Mouse (Mus musculus) heart, embryonic 15.5 days (tissue): ENCODE data around the gene Fez2. TPM values are rescaled to one million over a fixed set of nuclear protein-coding genes. Genes with fewer than 3 reads are reported as not detected.
A peak's percentile ranks its signal among the peaks of the same experiment; 100 is the strongest.

Source experiments
- ATAC-seq: fragments of 200-750 bp; cut with Nextera tagmentation; replicated peaks from 2 replicates; pipeline ENCODE4 v1.8.0; 2017; ENCODE audit warnings: low read depth, moderate TSS enrichment; ENCODE audit not compliant: insufficient number of reproducible peaks, insufficient read depth, low FRiP score
- H3K27ac ChIP-seq: fragments of 300-500 bp; sonication (generic); 2 replicates; pipeline ENCODE4 v1.5.1; 2015; ENCODE audit warnings: mild to moderate bottlenecking, inconsistent platforms
- H3K27me3 ChIP-seq: fragments of 300-500 bp; sonication (generic); 2 replicates; pipeline ENCODE4 v1.6.1; 2015; ENCODE audit warnings: inconsistent platforms
- H3K36me3 ChIP-seq: fragments of 300-500 bp; sonication (generic); 2 replicates; pipeline ENCODE4 v1.6.1; 2015; ENCODE audit warnings: mild to moderate bottlenecking, inconsistent platforms
- H3K4me1 ChIP-seq: fragments of 300-500 bp; sonication (generic); replicated peaks from 2 replicates; pipeline ENCODE4 v1.6.1; 2015; ENCODE audit warnings: inconsistent platforms
- H3K4me2 ChIP-seq: fragments of 300-500 bp; sonication (generic); 2 replicates; pipeline ENCODE4 v1.6.1; 2015; ENCODE audit warnings: inconsistent platforms, mild to moderate bottlenecking, moderate library complexity
- H3K4me3 ChIP-seq: fragments of 300-500 bp; sonication (generic); 2 replicates; pipeline ENCODE4 v1.5.1; 2015; ENCODE audit warnings: mild to moderate bottlenecking, inconsistent platforms
- H3K9ac ChIP-seq: fragments of 300-500 bp; sonication (generic); 2 replicates; pipeline ENCODE4 v1.6.1; 2015; ENCODE audit warnings: mild to moderate bottlenecking, inconsistent platforms
- H3K9me3 ChIP-seq: fragments of 300-500 bp; sonication (generic); replicated peaks from 2 replicates; pipeline ENCODE4 v1.6.1; 2016; ENCODE audit warnings: inconsistent platforms
- WGBS: fragments of 180-500 bp; shearing (Covaris S2); methylation state at CpG from one replicate; pipeline ENCODE4 v1.1.7; 2015; ENCODE audit warnings: mixed read lengths; 5-methylcytosine and 5-hydroxymethylcytosine counted together
- polyA plus RNA-seq: library from polyadenylated mRNA; unstranded; fragments of >200 nt; fragmentation: Nextera tagmentation; extraction: Ambion mirVana; gene quantifications from 2 replicates; pipeline ENCODE4 v1.2.1, GENCODE M21; 2015

Fez2 gene
- polyA plus RNA-seq, 1 experiment from 2014 or later: 51.4 TPM

DNA sequence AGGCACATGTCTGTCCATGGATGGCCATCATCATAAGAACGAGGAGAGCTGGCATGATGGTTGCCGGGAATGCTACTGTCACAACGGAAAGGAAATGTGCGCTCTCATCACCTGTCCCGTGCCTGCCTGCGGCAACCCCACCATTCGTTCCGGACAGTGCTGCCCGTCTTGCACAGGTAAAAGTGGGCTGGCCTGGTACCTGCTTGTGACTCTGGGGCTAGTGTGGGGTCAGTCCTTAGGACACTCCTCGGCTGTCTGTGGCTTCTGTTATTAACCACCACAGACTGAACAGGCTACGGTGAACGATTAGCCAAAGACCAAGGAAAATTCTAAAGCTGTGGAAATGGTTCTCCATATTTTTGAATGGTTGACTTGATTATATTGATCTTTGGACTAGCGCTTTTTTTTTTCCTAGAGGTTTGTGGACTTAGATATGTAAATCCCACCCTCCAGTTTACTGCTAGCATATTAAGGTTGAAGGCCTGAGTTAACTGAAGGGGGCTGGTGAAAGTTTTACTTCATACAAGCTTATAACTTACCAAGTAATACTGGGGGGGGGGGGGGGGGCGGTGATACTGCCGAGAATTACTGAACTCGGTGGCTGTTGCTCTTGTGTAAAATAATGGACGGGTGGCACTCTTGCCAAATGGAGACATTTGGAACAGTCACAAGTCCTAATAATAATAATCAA, 70.7 kb downstream of the Fez2 start:
- 92% methylated on average over 17 of the region's 17 CpGs for WGBS
- Histone ChIP-seq H3K4me1 (peaks cover 13% of the 10 kb centered on the region), H3K4me3 (no peak overlapping the region), H3K27ac (no peak overlapping the region), H3K27me3 (no peaks in the 10 kb centered on the region), H3K9me3 (no peaks in the 10 kb centered on the region), H3K36me3 (no peaks in the 10 kb centered on the region), H3K9ac (no peak overlapping the region), H3K4me2 (no peak overlapping the region)
- no peak for ATAC-seq

DNA sequence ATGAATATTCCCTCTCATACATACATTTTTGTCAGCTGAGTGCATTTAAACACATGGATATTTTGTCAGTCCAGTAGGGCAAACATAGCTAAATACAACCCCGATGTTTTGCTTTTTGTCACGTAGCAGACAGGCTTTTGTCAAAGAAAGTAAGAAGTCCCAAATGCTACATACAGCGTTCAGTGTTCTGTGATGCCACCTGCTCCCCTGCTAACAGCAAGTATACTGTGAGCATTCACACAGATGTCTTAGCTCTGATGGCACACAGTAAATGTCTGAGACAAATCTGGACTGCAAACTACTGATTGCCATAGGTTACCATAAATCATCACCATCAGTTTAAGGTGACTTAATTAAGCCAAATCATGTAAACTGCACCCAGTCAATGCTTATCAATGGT, 74.3 kb downstream of the Fez2 start:
- no peaks in the 10 kb centered on the region for H3K9me3 ChIP-seq
- ATAC-seq: no peak
- H3K4me2 ChIP-seq: no peak overlapping the region
- H3K27ac ChIP-seq: no peak overlapping the region
- no peaks in the 10 kb centered on the region for H3K36me3 ChIP-seq
- H3K9ac ChIP-seq: no peak overlapping the region
- no peaks in the 10 kb centered on the region for H3K27me3 ChIP-seq
- no peaks in the 10 kb centered on the region; the same call in 1 of the 2 replicates for H3K4me1 ChIP-seq
- H3K4me3 ChIP-seq: no peak overlapping the region
- WGBS: 91% methylated on average over 3 of the region's 3 CpGs

DNA sequence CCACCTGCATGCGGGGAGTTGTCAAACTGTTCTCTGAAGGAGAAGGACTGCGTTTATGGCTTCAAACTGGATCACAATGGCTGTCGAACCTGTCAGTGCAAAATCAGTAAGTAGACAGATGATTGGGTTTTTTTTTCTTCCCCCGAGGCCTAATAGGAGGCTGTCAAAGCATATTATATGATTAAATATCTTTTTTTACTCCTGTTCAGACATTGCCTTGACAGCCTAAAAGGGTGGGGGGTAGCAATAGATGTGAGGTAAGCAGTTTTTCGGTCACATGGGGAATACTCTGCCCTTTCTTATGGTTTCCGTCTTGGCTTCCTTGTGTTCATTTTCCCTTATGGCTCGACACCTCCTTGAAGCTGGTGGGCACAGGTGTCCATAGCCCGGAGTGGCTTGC, 82.7 kb downstream of the Fez2 start:
- Histone ChIP-seq H3K4me1 (no peaks in the 10 kb centered on the region), H3K27ac (no peak overlapping the region), H3K27me3 (no peaks in the 10 kb centered on the region), H3K9ac (no peak overlapping the region), H3K4me2 (no peak overlapping the region), H3K4me3 (no peak overlapping the region), H3K9me3 (no peaks in the 10 kb centered on the region), H3K36me3 (no peaks in the 10 kb centered on the region)
- no peak for ATAC-seq
- WGBS: 86% methylated on average over 8 of the region's 8 CpGs

DNA sequence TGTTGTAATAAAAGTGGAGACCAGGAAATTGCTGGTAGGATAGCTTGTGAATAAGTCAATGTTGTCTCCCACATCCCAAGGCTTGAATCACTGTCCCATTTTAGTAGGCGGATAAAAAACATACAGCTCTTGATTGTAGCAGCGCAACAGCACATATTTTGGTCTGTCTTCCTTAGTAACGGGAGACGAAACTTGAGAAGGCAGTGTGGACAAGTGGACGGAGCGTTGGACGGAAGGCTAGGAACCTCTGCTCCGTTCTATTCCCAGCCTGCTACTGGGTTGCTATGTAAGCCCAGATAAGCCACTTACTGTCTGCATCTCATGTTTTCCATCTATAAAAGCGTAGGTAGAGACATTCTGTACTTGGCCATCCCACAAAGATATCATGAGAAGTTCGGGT, 84.7 kb downstream of the Fez2 start:
- no peaks in the 10 kb centered on the region for H3K27me3 ChIP-seq
- ATAC-seq: no peak
- 81% methylated on average over 10 of the region's 10 CpGs for WGBS
- no peak overlapping the region for H3K27ac ChIP-seq
- no peak overlapping the region for H3K4me3 ChIP-seq
- H3K4me2 ChIP-seq: no peak overlapping the region
- no peaks in the 10 kb centered on the region for H3K9me3 ChIP-seq
- no peak overlapping the region for H3K9ac ChIP-seq
- H3K36me3 ChIP-seq: no peaks in the 10 kb centered on the region
- H3K4me1 ChIP-seq: peaks cover 6% of the 10 kb centered on the region; the same call in 1 of the 2 replicates

DNA sequence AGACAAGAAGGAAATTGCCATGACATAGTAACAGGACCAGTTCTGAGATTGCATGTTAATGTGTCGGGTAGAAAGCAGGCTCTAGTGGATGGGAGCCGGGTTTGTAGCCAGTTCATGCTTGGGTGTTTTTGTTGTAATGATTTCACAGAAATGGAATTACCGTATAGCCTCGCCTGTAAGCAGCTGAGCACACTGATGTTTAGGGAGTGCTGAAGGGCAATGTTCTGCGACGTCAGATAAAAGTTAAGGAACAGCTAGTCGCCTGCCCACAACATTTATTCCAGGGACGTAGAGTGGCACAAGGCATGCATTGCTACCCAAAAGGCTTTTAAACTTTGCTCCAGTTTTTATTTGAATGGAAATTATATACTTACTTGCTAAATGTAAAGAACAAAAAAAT, 86.5 kb downstream of the Fez2 start:
- H3K9me3 ChIP-seq: no peaks in the 10 kb centered on the region
- WGBS: 74% methylated on average over 8 of the region's 8 CpGs
- H3K4me1 ChIP-seq: peaks cover 11% of the 10 kb centered on the region; the same call in 1 of the 2 replicates
- H3K27ac ChIP-seq: no peak overlapping the region
- ATAC-seq: no peak
- no peaks in the 10 kb centered on the region for H3K36me3 ChIP-seq
- no peak overlapping the region for H3K4me3 ChIP-seq
- H3K4me2 ChIP-seq: no peak overlapping the region
- no peaks in the 10 kb centered on the region for H3K27me3 ChIP-seq
- H3K9ac ChIP-seq: no peak overlapping the region

DNA sequence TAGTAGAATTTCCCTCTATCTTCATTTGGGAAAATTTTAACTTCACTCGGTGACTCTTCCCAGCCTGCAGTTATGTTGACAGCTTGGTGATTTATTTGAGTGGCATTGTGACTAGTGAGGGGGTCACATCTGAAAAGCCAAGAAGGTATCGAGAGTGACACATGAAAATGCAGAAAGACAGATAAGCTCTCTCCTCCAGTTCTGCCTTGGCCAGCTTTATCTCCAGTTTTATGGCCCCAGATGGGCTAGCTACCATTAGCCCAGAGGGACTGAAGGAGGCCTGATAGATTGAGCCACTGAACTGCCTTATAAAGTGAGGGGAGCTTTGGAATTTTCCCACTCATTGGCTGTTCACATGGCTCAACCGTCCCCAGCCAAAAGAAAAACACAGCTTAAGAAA, 89.7 kb downstream of the Fez2 start:
- Histone ChIP-seq H3K4me1 (peaks cover 12% of the 10 kb centered on the region), H3K9ac (no peak overlapping the region), H3K36me3 (no peaks in the 10 kb centered on the region), H3K4me2 (no peak overlapping the region), H3K27me3 (no peaks in the 10 kb centered on the region), H3K27ac (no peak overlapping the region), H3K9me3 (no peaks in the 10 kb centered on the region), H3K4me3 (no peak overlapping the region)
- ATAC-seq: no peak
- WGBS: 27% methylated on average over 3 of the region's 3 CpGs

DNA sequence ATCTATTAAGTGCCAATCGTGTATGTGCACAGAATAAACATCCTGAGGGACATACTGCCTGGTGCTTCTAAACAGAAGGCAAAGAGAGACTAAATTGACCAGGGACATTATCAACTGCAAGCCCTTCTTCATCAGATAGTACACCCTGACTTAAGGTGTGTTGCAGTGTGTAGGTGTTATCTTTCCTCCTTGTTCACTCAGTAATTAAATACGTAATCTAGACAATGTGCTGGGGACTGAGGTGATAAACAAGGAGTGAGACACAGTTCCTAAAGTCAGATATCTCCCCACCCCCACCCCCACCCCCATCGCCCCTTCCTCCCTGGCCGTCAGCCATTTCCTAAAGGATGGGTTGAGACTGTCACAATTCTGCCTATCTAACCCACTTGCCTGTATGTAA, 90.8 kb downstream of the Fez2 start:
- no peak overlapping the region for H3K9ac ChIP-seq
- H3K27ac ChIP-seq: no peak overlapping the region
- H3K4me3 ChIP-seq: no peak overlapping the region
- H3K27me3 ChIP-seq: no peaks in the 10 kb centered on the region
- H3K9me3 ChIP-seq: no peaks in the 10 kb centered on the region
- WGBS: 52% methylated on average over 4 of the region's 4 CpGs
- H3K4me1 ChIP-seq: peaks cover 23% of the 10 kb centered on the region
- ATAC-seq: no peak
- no peak overlapping the region for H3K4me2 ChIP-seq
- no peaks in the 10 kb centered on the region for H3K36me3 ChIP-seq

DNA sequence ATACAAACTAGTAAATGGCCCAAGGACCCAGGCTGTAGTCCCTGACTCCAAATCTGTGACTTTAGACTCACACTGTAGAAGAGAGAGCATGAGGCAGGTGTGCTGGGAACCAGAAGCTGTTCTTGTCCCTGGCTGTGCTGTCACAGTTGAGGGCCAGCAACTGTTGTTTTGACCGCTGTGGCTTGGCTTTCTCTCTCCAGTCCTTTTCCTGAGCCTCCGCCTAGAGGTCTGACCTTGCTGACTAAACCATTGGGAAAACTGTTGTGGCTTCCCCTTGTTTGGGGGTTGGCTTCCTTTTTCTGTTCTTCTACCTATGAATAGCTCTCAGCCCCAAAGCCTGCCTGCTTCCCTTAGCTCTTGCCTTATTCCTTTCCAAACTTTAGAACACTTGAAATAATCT, 91.6 kb downstream of the Fez2 start:
- 63% methylated on average over 2 of the region's 2 CpGs for WGBS

DNA sequence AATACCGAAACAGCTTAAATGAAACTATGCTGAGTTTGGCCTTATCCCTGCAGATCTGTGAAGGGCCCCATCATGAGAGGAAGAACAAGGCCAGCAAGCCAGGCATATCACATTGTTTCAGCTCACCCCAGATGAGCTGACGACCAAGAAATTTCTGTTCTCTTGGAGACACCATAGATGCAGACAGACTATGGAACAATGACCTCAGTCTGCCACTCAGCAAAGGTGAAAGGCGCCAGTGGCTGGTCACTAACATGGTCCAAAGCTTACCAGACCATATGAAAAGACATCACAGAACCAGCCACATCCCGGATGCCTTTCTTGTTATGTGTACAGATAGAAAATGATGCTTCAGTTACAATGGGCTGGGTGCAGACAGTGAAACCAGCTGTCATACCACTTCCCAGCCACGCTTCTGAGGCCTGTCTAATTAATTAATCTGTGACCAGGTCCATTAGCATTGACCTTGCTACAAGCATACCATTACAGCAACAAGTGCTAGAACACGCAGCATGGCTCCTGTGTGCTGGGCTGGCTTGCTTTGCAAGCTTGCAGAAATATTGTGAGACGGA, 92.1 kb downstream of the Fez2 start:
- Histone ChIP-seq H3K4me2 (no peak overlapping the region), H3K9ac (no peak overlapping the region), H3K4me3 (no peak overlapping the region), H3K36me3 (no peaks in the 10 kb centered on the region), H3K9me3 (no peaks in the 10 kb centered on the region), H3K27ac (0 out of 2 replicates have a peak overlapping the region, but pooled peaks have one; percentile 27), H3K4me1 (peaks cover 26% of the 10 kb centered on the region), H3K27me3 (no peaks in the 10 kb centered on the region)
- no peak for ATAC-seq
- 85% methylated on average over 7 of the region's 7 CpGs for WGBS

More for the DNA sequence above, 91.6 kb downstream of the Fez2 start:
- H3K27me3 ChIP-seq: no peaks in the 10 kb centered on the region
- H3K4me1 ChIP-seq: peaks cover 24% of the 10 kb centered on the region
- no peaks in the 10 kb centered on the region for H3K9me3 ChIP-seq
- H3K9ac ChIP-seq: no peak overlapping the region
- H3K4me3 ChIP-seq: no peak overlapping the region
- 0 out of 2 replicates have a peak overlapping the region, but pooled peaks have one; percentile 27 for H3K27ac ChIP-seq
- no peak for ATAC-seq
- no peaks in the 10 kb centered on the region for H3K36me3 ChIP-seq
- H3K4me2 ChIP-seq: no peak overlapping the region

DNA sequence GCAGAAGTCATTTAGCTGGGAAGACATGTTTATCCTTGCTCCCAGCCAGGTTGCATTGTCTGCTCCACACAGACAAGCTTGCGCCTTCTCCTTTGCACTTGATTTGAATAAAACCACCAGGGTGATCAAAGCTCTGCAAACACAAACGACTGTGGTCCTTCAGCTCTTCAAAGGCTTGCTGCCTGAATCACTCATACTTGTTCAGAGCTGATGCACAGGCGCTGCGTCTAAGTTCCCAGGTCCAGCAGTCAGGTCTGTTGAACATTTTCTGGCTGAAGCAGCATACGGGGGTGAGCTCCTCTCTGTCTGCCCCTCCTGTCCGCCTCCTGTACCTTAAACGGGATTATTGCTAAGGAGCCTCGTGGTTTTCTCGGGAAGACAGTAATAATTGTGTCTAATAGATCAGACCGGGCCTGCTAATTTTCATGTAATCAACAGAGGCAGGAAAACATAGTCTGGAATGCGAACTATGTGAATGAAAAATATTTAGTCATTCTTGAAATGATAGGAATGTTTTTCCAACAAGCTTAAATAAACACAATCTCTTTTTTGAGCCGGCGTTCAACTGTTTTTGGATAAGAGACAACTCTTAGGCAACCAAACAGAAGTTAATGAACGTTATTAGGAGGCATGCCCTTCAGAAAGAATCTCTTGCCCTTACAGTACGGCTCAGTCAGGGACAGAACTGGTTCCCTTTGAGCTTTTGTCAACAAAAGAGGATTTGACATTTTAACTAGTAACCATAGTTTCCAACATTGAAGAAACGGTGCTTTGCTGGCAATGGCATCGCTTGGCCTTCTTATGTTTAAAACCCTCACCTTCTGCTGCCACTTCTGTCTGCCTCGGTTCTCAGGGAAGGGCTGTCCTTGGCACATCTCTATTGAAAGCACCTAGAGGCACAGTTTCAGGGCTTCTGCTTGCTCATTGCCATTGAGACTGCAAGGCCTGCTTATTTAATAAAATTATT, 95.3 kb downstream of the Fez2 start:
- Histone ChIP-seq H3K27ac (peak overlapping the region; percentile 9; the same call in 1 of the 2 replicates), H3K4me2 (no peak overlapping the region), H3K4me3 (no peak overlapping the region), H3K36me3 (no peaks in the 10 kb centered on the region), H3K27me3 (no peaks in the 10 kb centered on the region; the same call in 1 of the 2 replicates), H3K9me3 (no peaks in the 10 kb centered on the region), H3K9ac (no peak overlapping the region), H3K4me1 (peaks cover 19% of the 10 kb centered on the region)
- 36% methylated on average over 18 of the region's 18 CpGs for WGBS
- ATAC-seq: no peak

DNA sequence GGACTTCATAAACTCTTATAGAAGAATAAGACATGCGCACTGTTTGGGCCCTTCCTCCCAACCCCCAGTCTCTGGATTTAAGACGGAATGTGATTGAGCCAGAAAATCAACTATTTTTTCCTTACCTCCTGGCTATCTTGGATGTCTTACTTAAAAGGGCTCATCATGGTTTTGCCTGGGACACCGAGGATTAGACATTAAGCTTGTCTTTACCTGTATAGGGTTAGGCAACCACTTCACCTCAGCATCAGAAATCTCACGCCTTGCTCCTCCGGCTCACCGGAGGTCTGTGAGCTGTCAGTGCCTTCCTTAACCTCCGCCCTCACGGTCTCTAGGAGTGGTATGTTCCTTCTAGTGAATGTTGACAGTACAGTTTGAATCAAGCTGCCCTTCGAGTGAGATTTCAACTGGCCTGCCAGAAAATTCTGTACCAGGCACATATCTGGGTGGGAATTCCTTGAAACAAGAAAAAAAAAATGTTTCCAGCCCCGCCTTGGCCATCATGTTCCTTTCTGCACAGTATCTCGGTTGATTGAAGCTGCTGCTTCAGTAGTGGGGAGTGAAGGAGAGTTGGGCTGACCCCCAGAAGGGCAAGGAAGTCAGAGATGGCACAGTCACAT, 96.6 kb downstream of the Fez2 start:
- Histone ChIP-seq H3K4me3 (no peak overlapping the region), H3K9me3 (no peaks in the 10 kb centered on the region), H3K27me3 (no peaks in the 10 kb centered on the region; the same call in 1 of the 2 replicates), H3K36me3 (no peaks in the 10 kb centered on the region), H3K9ac (no peak overlapping the region), H3K4me1 (peaks cover 15% of the 10 kb centered on the region), H3K4me2 (no peak overlapping the region), H3K27ac (0 out of 2 replicates have a peak overlapping the region, but pooled peaks have one; percentile 27)
- no peak for ATAC-seq
- 70% methylated on average over 11 of the region's 11 CpGs for WGBS
